Mouse (Mus musculus) midbrain, embryonic 14.5 days (tissue): Measurements from ENCODE around the gene Tubb3. TPM values are rescaled to one million over a fixed set of nuclear protein-coding genes. Genes with fewer than 3 reads are reported as not detected.

Experiments
- ATAC-seq: fragments of 200-750 bp; cut with Nextera tagmentation; 2 replicates; pipeline ENCODE4 v1.8.0; 2017; ENCODE audit warnings: moderate number of reproducible peaks, moderate library complexity; ENCODE audit not compliant: low FRiP score, low TSS enrichment
- DNase-seq: peaks from one replicate; pipeline ENCODE4 v3.0.0-alpha.2; 2015
- H3K27ac ChIP-seq: fragments of 300-500 bp; sonication (generic); replicated peaks from 2 replicates; pipeline ENCODE4 v1.5.1; 2014; ENCODE audit warnings: mild to moderate bottlenecking, low read depth, low read length, moderate library complexity
- H3K27me3 ChIP-seq: fragments of 300-500 bp; sonication (generic); 2 replicates; pipeline ENCODE4 v1.6.1; 2014; ENCODE audit warnings: low read length, control low read depth, mixed read lengths; ENCODE audit not compliant: control insufficient read depth, insufficient read depth
- H3K36me3 ChIP-seq: fragments of 300-500 bp; sonication (generic); 2 replicates; pipeline ENCODE4 v1.6.1; 2014; ENCODE audit warnings: low read length, control low read depth; ENCODE audit not compliant: control insufficient read depth, insufficient read depth
- H3K4me1 ChIP-seq: fragments of 300-500 bp; sonication (generic); 2 replicates; pipeline ENCODE4 v1.6.1; 2014; ENCODE audit warnings: mild to moderate bottlenecking, antibody characterized with exemption, low read length, control low read depth; ENCODE audit not compliant: control insufficient read depth, insufficient read depth
- H3K4me2 ChIP-seq: fragments of 300-500 bp; sonication (generic); 2 replicates; pipeline ENCODE4 v1.6.1; 2014; ENCODE audit warnings: mild to moderate bottlenecking, low read length, moderate library complexity
- H3K4me3 ChIP-seq: fragments of 300-500 bp; sonication (generic); replicated peaks from 2 replicates; pipeline ENCODE4 v1.5.1; 2014; ENCODE audit warnings: low read depth, low read length
- H3K9ac ChIP-seq: fragments of 300-500 bp; sonication (generic); replicated peaks from 2 replicates; pipeline ENCODE4 v1.6.1; 2014; ENCODE audit warnings: mild to moderate bottlenecking, low read length, moderate library complexity
- H3K9me3 ChIP-seq: fragments of 300-500 bp; sonication (generic); 2 replicates; pipeline ENCODE4 v1.6.1; 2016; ENCODE audit warnings: low read length, control low read depth, mixed read lengths; ENCODE audit not compliant: control insufficient read depth
- WGBS: fragments of 180-500 bp; shearing (Covaris S2); extraction: QIAGEN DNeasy Blood & Tissue Kit; methylation state at CpG from one replicate; pipeline ENCODE4 v1.1.7; 2014; 5-methylcytosine and 5-hydroxymethylcytosine counted together
- polyA plus RNA-seq: library from polyadenylated mRNA; unstranded; fragments of >200 nt; fragmentation: Nextera tagmentation; extraction: Ambion mirVana; gene quantifications from 2 replicates; pipeline ENCODE4 v1.2.1, GENCODE M21; 2014

The Tubb3 gene
- polyA plus RNA-seq: 2,028 and 2,035 TPM in 2 replicates

DNA sequence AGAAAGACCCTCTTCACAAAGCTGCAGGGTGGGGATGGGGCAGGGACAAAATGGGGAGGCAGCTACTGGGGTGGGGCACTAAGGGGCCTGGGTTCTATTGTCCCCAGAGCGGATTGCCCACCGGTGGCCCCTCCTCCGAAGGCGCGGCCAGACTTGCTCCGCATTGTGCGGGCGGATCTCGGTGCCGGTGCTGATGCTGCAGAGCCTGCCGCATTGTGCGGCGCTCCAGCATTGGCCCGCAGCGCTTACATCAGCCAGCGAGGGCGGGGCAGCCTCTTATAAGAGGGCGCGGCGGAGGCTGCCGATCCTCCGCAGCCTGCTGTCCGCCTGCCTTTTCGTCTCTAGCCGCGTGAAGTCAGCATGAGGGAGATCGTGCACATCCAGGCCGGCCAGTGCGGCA lies at the start of gene Tubb3:
Gene Tubb3, plus strand, starts transcription at position 179 of the 400 bp plus-strand sequence.
- H3K4me1 ChIP-seq: peaks cover 31% of the 10 kb centered on the region
- WGBS: under 1% methylated on average over 29 of the region's 29 CpGs

DNA sequence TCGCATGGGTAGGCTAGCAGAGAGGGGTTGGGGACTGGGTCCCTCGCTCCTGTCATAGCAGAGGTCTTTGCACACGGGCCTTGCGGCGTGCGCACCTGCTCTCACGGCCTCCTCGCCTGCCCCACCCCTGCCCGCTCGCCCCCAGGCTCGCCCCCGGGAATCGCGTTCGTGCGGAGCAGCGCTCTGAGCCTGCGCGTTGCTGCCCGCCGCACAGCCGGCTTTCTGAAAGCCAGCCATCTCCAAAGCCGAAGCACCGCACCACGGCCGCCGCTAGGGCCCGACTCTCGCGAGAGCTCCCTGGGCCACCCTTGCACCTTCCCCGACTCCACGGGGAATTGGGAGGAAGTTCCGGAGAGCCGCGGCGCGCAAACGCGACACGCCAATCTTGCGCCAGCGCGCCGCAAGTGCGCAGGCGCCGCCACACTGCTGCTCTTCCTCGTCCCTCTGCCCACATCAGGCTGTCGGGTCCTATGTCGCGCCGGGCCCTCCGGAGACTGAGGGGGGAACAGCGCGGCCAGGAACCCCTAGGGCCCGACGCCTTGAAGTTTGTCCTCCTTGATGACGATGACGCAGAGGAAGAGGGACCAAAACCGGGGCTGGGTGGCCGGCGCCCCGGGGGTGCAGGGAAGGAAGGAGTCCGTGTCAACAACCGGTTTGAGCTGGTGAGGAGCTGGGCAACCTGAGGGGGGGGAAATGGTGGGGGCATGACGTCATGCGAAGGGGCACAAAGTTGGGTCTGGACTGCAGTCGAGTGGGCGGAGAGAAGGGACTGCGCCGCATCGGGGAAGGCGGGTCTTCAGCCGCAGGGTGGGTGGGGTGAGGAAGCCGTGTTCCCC lies 37.6 kb upstream of the Tubb3 start, which contains the start of gene Tcf25:
Gene Tcf25, plus strand, starts transcription at position 351 of the 836 bp plus-strand sequence.
- peaks cover 30% of the 10 kb centered on the region for H3K36me3 ChIP-seq
- under 1% methylated on average over 75 of the region's 75 CpGs for WGBS

More for the DNA sequence above, at the start of gene Tubb3:
- 0 out of 2 replicates have a peak, but pooled peaks cover 4% of the 10 kb centered on the region for H3K36me3 ChIP-seq
- H3K9ac ChIP-seq: peak within 1 kb of the TSS; percentile 100
- H3K4me3 ChIP-seq: peak within 1 kb of the TSS; percentile 98
- peak; percentile 90 for ATAC-seq
- H3K27me3 ChIP-seq: no peaks in the 10 kb centered on the region
- H3K9me3 ChIP-seq: no peaks in the 10 kb centered on the region
- peak within 1 kb of the TSS; percentile 99 for H3K27ac ChIP-seq
- DNase-seq: peak; percentile 98
- H3K4me2 ChIP-seq: peak within 1 kb of the TSS; percentile 95

DNA sequence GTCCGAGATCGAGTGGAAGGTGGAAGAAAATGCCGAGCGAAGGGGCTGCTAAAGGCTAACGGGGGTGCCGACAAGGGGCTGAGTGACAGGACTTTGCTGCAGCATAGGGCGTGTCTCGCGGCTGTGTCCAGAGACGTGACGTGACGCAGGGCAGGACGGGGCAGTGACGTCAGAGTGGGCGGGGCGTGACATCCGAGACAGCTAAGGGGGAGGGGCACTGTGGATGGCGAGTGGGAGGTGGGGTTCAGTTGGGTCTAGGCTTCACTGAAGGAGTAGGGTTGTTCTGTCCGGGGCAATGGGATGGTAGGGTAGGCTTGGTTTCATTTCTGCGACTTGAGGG lies 37.0 kb upstream of the Tubb3 start:
- Histone ChIP-seq H3K9ac (peak overlapping the region; percentile 75), H3K9me3 (no peaks in the 10 kb centered on the region), H3K4me3 (peak overlapping the region; percentile 85), H3K36me3 (peaks cover 24% of the 10 kb centered on the region), H3K4me1 (peaks cover 9% of the 10 kb centered on the region; the same call in 1 of the 2 replicates), H3K4me2 (peak overlapping the region; percentile 84), H3K27me3 (no peaks in the 10 kb centered on the region), H3K27ac (peak overlapping the region; percentile 95)
- DNase-seq (peak; percentile 95), ATAC-seq (peak; percentile 84)
- WGBS: under 1% methylated on average over 20 of the region's 20 CpGs

More for the DNA sequence above, 37.6 kb upstream of the Tubb3 start, which contains the start of gene Tcf25:
- peak within 1 kb of the TSS; percentile 85 for H3K4me3 ChIP-seq
- peak within 1 kb of the TSS; percentile 75 for H3K9ac ChIP-seq
- H3K27ac ChIP-seq: peak within 1 kb of the TSS; percentile 95
- no peaks in the 10 kb centered on the region for H3K27me3 ChIP-seq
- H3K4me1 ChIP-seq: peaks cover 9% of the 10 kb centered on the region; the same call in 1 of the 2 replicates
- peak; percentile 94 for ATAC-seq
- no peaks in the 10 kb centered on the region for H3K9me3 ChIP-seq
- peak within 1 kb of the TSS; percentile 84 for H3K4me2 ChIP-seq
- DNase-seq: peak; percentile 99

DNA sequence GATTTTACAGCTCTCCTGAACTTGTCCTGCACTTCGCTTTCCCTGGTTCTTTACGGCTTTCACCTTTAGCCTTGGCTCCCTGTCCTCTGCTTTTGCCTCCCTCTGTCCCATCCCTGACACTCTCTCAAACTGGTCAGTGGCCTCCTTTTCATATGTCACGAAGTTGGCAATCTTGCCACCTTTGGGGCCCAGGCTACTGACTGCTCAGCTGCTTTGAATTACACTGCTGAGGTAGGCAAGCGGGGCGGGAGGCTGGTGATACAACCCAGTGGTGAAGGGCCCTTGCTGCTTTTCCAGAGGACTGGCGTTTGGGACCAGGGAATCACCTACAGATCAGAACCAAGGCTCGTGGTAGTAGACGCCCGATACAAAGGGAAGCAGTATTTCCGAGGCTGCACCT lies 35.5 kb upstream of the Tubb3 start:
- Histone ChIP-seq H3K9me3 (no peaks in the 10 kb centered on the region), H3K27me3 (no peaks in the 10 kb centered on the region), H3K4me3 (no peak overlapping the region), H3K4me1 (peaks cover 9% of the 10 kb centered on the region; the same call in 1 of the 2 replicates), H3K27ac (no peak overlapping the region), H3K4me2 (no peak overlapping the region), H3K9ac (no peak overlapping the region), H3K36me3 (peaks cover 18% of the 10 kb centered on the region; the same call in 1 of the 2 replicates)
- 84% methylated on average over 10 of the region's 10 CpGs for WGBS
- ATAC-seq: no peak
- no peak for DNase-seq

DNA sequence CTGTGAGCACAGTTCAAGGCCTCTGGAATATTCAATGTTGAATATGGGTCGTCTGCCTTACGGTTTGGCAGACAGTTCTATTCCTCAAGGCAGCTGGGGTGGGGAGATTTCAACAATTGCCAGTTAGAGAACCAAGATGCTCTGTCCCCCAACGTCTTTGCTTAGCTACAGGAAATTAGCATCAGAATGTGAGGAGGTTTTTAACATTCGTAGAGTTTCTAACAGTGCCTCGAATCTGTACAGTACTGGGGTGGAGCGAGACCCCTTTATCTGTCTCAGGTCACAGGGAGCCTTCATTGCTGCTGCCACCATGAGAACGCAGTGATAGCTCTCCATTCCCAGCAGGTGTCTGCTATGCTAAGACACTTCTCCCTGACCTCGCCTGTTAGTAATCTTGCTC lies 35.1 kb upstream of the Tubb3 start:
- Histone ChIP-seq H3K4me1 (peaks cover 9% of the 10 kb centered on the region; the same call in 1 of the 2 replicates), H3K36me3 (peaks cover 19% of the 10 kb centered on the region; the same call in 1 of the 2 replicates), H3K9ac (no peak overlapping the region), H3K27ac (no peak overlapping the region), H3K4me2 (no peak overlapping the region), H3K4me3 (no peak overlapping the region), H3K27me3 (no peaks in the 10 kb centered on the region), H3K9me3 (no peaks in the 10 kb centered on the region)
- 56% methylated on average over 8 of the region's 8 CpGs for WGBS
- DNase-seq: no peak
- no peak for ATAC-seq

DNA sequence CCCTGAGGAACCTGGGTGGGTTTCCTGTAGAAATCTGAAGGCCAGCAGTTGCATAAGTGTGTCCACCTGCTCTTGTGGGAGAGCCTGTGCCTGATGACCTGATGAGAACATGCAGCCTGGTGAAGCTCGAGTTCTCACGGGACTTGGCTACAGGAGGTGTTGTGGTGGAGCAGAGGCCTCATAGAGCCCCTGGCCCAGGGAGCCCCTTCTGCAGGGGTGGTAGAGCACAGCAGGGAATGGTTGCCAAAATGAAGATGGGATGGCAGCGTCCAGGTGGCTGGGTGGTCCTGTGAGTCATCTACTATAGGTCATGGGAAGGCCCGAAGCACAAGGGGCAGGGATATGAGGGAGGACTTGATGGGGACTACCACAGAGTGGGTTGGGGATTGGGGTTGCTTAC lies 29.5 kb upstream of the Tubb3 start:
- Histone ChIP-seq H3K9ac (no peak overlapping the region), H3K4me1 (no peaks in the 10 kb centered on the region), H3K36me3 (peaks cover 69% of the 10 kb centered on the region), H3K27me3 (no peaks in the 10 kb centered on the region), H3K27ac (no peak overlapping the region), H3K4me2 (no peak overlapping the region), H3K9me3 (no peaks in the 10 kb centered on the region), H3K4me3 (no peak overlapping the region)
- 95% methylated on average over 4 of the region's 4 CpGs for WGBS
- DNase-seq: no peak
- no peak for ATAC-seq

DNA sequence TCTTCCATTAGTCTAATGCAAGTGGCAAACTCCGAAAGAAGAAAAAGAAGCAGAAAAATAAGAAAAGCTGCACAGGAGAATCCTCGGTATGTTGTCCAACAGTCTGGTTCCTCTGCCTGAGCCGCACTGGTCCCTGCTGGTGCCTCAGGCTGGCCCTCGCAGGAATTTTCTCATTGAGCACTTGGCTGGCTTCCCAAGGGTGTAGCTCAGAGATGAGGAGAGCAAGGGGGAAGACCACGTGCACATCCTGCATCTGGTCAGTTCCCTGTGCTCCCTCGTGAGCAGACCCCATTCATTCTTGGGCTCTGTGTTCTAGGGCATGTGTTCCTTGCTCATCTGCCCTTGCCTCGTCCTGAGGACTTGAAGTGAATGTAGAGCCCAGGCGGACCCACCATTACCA lies 28.7 kb upstream of the Tubb3 start:
- Histone ChIP-seq H3K4me1 (no peaks in the 10 kb centered on the region), H3K27ac (no peak overlapping the region), H3K27me3 (no peaks in the 10 kb centered on the region), H3K4me2 (no peak overlapping the region), H3K4me3 (no peak overlapping the region), H3K9me3 (no peaks in the 10 kb centered on the region), H3K36me3 (peaks cover 73% of the 10 kb centered on the region), H3K9ac (no peak overlapping the region)
- ATAC-seq: no peak
- DNase-seq: no peak
- 93% methylated on average over 8 of the region's 8 CpGs for WGBS

DNA sequence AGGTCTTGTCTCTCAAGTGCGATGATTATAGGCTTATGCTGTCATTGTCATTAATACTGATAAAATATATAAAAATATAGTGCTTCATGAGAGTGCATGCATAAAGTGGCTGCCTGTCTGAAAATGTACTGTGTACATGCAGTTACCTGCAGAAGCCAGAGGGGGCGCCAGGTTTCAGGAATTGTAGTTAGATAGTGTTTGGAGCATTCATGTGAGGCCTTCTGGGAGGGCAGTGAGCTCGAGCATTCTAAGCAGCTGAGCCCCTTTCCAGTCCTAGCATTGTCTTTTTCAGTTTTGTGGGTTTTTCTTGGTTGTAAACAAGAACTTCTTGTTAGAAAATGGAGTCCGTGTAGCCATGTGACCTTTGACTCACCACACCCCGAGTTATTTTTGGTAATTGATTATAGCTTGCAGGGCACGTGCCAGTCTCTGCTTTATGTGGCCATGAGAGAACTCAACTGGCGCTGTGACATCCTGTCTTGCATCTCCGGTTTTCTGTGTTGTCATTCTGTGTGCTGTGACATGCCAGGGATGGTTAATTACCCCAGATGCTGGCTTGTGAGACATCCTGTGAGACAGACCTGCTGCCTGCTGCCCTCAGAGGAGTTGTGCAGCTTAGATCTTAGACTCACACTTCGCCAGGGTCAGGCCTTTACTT lies 26.2 kb upstream of the Tubb3 start:
- Histone ChIP-seq H3K9me3 (no peaks in the 10 kb centered on the region), H3K27me3 (no peaks in the 10 kb centered on the region), H3K4me1 (no peaks in the 10 kb centered on the region), H3K36me3 (peaks cover 95% of the 10 kb centered on the region), H3K4me3 (no peak overlapping the region), H3K9ac (no peak overlapping the region), H3K27ac (no peak overlapping the region), H3K4me2 (no peak overlapping the region)
- WGBS: 71% methylated on average over 9 of the region's 9 CpGs
- ATAC-seq (no peak), DNase-seq (peak; percentile 63)
